Mouse (Mus musculus) hematopoietic stem cell, adult 5-6 weeks (primary cell): Measurements from ENCODE around the gene Krtap27-1. TPM values are rescaled to one million over a fixed set of nuclear protein-coding genes. Genes with fewer than 3 reads are reported as not detected.

Experiments used
- ATAC-seq, 2 experiments: fragments of 125-278 bp in 1 of 2; replicated peaks in 1 of 2; 2 replicates each; pipeline ENCODE4 v1.8.0; 2016 to 2017; ENCODE audit warnings: inconsistent platforms in 2 of 2, mild to moderate bottlenecking in 2 of 2, moderate number of reproducible peaks in 2 of 2, low read depth in 1 of 2, moderate TSS enrichment in 1 of 2; ENCODE audit not compliant: low FRiP score in 2 of 2, poor library complexity in 2 of 2, severe bottlenecking in 2 of 2, insufficient read depth in 1 of 2, low TSS enrichment in 1 of 2
- total RNA-seq: library from RNA; stranded (forward); fragments of 172-1452, 232-1000 nt; gene quantifications from 2 replicates; pipeline ENCODE4 v1.2.3, GENCODE M21; 2017

The Krtap27-1 gene
- total RNA-seq, 1 experiment from 2014 or later = not detected

- ATAC-seq = no peak
Observed at GRCm38 (mm10) chr16:88627566-88627965, 43.9 kb downstream of the Krtap27-1 start, which contains the start of gene 2310079G19Rik. Gene 2310079G19Rik (minus strand): TSS chr16:88627666.

Other genes with a start within 250 kb of the Krtap27-1 start
- gene Cldn17, start 164.7 kb downstream of the Krtap27-1 start, total RNA-seq = not detected in 2 replicates
- not detected in 2 replicates for gene Cldn8, start 108.5 kb downstream of the Krtap27-1 start, total RNA-seq
- gene Krtap24-1, start 59.4 kb downstream of the Krtap27-1 start, total RNA-seq = not detected in 2 replicates
- gene 2310079G19Rik, start 44.0 kb downstream of the Krtap27-1 start, total RNA-seq = not detected in 2 replicates
- not detected in 2 replicates for gene Krtap26-1, start 23.9 kb downstream of the Krtap27-1 start, total RNA-seq
- not detected in 2 replicates for gene 2310061N02Rik, start 36.3 kb upstream of the Krtap27-1 start, total RNA-seq
- gene Krtap13-1, start 57.2 kb upstream of the Krtap27-1 start, total RNA-seq = not detected in 2 replicates
- gene Krtap13, start 80.0 kb upstream of the Krtap27-1 start, total RNA-seq = not detected in 2 replicates
- not detected in 2 replicates for gene 2310034C09Rik, start 87.2 kb upstream of the Krtap27-1 start, total RNA-seq
- not detected in 2 replicates for gene 2310057N15Rik, start 102.5 kb upstream of the Krtap27-1 start, total RNA-seq
- not detected in 2 replicates for gene Gm5965, start 106.2 kb upstream of the Krtap27-1 start, total RNA-seq
- not detected in 2 replicates for gene Gm20741, start 140.5 kb upstream of the Krtap27-1 start, total RNA-seq
- not detected in 2 replicates for gene Krtap15, start 148.5 kb upstream of the Krtap27-1 start, total RNA-seq
- gene Krtap14, start 154.5 kb upstream of the Krtap27-1 start, total RNA-seq = not detected in 2 replicates
- gene Krtap19-1, start 197.7 kb upstream of the Krtap27-1 start, total RNA-seq = not detected in 2 replicates
- not detected in 2 replicates for gene Krtap19-2, start 202.6 kb upstream of the Krtap27-1 start, total RNA-seq
- not detected in 2 replicates for gene Krtap19-3, start 206.4 kb upstream of the Krtap27-1 start, total RNA-seq
- not detected in 2 replicates for gene Krtap19-4, start 213.4 kb upstream of the Krtap27-1 start, total RNA-seq
- gene Krtap19-5, start 224.8 kb upstream of the Krtap27-1 start, total RNA-seq = not detected in 2 replicates